Mouse (Mus musculus) urinary bladder, postnatal 10 days (tissue): ENCODE measurements around the gene 5730455P16Rik.
"Not testable (repeated sequence)": the region's sequence is repeated elsewhere in the genome, so short reads cannot be mapped to it uniquely, and the experiment has no call there.

Experiments used
- DNase-seq: peaks from one replicate; pipeline ENCODE4 v3.0.0; 2022; ENCODE audit warnings: low spot score

The 5730455P16Rik gene

DNA sequence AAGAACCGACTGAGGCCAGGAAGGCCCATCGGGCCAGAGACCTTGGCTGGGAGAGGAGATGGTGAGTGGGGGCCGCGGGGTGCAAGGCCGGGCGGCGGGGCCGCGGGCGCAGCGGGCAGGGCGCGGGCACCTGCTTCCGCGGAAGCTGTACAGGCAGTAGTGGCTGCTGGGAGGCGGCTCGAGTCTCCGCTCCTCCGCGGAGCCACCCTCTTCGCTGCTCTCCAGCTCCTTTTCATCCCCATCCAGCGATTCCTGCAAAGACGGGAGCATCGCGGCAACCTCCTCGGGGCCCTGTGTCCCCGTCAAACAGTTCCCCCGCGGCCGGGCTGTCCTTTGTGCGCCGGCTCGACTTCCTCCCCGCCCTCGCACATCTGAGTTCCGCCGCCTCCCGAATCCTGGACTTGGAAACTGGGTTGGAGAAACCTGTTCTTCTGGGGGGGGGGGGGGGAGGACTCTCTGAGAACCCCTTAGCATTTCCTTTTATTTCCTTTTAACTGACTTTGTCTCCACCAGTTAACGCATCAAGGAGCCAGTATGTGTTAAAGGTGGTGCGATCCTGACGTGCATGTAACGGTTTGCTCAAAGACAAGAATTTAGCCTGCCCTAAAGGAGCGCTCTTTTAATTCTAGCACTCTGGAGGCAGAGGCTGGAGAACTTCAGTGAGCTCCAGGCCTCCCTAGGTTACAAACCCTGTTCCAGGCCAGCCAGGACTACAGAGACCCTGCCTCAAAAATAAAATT lies at the start of gene 5730455P16Rik:
Gene 5730455P16Rik, minus strand, starts transcription at position 323 of the 740 bp plus-strand sequence.
- DNase-seq, result peak; percentile 37

DNA sequence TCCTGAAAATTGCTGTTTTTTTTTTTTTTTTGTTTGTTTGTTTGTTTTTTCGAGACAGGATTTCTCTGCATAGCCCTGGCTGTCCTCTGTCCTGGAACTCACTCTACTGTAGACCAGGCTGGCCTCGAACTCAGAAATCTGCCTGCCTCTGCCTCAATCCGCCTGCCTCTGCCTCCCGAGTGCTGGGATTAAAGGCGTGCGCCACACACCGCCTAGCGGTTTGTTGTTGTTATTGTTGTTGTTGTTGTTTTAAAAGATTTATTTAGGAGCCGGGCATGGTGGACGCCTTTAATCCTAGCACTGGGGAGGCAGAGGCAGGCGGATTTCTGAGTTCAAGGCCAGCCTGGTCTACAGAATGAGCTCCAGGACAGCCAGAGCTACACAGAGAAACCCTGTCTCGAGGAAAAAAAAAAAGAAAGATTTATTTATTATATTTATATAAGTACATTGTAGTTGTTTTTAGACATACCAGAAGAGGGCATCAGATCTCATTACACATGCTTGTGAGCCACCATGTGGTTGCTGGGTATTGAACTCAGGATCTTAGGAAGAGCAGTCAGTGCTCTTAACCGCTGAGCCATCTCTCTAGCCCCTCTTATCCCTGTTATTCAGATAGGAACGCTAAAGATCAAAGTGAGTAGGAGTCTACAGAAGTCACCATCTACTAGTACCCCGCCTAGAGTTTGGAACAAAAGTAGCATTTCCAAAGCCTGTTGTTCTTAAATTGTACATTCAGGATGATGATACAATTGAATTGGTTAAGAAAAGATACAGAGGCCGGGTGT lies 48.4 kb upstream of the 5730455P16Rik start:
- not testable (repeated sequence) for DNase-seq

DNA sequence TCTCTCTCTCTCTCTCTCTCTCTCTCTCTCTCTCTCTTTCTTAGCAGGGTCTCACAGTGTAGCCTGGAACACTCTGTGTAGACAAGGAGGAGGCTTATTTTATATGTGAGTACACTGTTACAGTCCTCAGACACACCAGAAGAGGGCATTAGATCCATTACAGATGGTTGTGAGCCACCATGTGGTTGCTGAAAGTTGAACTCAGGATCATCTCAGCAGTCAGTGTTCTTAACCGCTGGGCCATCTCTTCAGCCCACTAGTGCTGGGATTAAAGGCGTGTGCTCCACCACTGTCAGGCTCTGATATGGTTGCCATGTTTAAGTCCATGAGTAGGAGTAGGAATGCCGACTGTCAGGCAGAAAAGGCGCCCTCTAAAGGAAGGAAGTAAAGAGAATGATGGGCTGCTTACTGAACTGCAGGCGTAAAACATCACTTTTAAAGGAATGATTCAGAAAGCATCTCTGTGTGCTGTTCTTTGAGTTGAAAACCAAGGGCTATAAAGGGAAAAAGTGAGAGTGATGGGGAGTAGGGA lies 47.5 kb upstream of the 5730455P16Rik start:
- DNase-seq, result no peak

DNA sequence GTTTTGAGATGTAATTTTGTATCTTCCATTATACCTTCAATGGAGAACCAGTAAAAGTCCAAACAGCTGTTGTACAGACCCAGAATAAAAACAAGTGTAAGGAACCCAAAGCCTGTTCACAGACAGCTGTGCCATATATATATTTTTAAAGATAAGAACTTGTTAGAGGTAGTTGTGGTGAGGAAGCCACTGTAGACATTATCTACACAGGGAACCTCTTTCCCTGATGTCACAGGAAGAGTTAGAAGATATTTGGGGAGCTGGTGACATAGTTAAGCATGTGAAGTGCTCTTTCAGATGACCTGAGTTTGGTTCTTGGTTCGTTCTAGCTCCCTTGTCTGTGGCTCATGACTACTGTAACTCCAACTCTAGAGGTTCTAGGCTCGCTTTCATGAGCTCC lies 46.9 kb upstream of the 5730455P16Rik start:
- no peak for DNase-seq

DNA sequence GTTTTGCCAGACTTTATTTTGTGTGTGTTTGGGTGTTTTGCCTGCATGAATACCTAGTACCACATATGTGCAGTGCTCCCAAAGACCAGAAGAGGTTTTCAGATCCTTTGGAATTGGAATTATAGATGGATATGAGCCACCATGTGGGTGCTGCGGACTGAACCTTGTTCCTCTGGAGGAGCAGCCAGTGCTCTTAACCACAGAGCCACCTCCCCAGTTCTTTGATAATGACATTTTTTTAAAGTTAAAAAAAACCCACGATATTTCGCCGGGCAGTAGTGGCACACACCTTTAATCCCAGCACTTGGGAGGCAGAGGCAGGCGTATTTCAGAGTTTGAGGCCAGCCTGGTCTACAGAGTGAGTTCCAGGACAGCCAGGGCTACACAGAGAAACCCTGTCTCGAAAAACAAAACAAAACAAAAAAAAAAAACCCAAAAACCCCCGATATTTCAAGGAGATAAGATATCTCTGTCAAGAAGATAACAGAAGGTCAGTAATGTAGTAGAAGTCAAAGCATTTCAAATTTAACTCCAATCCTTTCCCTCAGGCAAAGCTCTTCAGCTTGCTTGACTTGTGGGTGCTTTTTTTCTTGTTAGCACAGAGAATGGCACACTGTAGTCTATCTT lies 43.7 kb upstream of the 5730455P16Rik start:
- no peak for DNase-seq

DNA sequence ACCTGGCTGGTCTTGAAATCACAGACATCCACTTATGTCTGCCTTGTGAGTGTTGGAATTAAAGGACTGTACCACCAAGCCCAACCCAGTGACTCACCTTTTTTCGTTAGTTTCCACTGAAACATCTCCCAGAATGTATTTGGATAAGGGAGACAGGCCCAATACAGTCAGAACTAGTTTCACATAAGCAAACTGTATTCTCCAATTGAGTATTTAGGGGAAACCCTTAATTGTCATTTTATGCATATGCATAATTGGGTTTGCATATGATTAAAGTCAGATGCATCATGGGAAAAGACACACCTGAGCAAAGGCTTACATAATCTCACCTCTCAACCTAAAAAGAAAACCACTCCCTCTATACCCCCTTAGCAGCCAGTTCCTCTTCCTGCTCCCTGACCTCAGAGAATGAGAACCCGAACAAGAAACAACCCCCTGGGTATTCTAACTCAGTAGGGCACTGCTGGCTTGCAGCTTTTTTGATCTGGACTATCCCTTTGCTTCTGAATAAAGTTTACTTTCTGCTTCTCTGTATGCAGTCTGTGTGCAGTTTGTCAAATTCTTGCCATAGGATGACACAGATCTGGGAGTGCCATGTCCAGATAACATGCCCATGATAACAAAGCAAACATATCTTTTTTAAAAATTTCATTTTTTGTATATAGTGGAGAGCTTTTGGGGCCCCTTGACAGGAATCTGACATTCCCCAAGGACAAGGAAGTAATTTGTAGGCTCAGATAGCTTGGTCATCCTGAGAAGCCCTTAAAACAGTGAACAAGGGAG lies 42.6 kb upstream of the 5730455P16Rik start:
- DNase-seq, result no peak

DNA sequence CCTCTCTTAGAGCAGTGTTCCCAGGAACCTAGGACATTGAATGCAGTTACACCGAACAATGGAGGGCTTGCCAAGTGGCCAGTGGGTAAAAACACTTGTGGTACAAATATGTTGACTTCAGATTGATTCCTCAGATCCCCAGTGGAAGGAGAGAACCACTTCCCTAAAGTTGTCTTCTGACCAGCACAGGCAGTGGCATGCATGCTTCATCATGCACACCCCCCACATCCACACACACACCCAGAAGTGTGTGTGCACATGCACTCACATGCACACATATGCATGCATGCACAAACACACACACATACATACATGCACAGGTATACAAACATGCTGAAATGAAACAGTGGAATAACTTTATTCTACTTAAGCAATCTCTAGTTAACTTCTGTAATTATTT lies 41.9 kb upstream of the 5730455P16Rik start:
- no peak for DNase-seq

DNA sequence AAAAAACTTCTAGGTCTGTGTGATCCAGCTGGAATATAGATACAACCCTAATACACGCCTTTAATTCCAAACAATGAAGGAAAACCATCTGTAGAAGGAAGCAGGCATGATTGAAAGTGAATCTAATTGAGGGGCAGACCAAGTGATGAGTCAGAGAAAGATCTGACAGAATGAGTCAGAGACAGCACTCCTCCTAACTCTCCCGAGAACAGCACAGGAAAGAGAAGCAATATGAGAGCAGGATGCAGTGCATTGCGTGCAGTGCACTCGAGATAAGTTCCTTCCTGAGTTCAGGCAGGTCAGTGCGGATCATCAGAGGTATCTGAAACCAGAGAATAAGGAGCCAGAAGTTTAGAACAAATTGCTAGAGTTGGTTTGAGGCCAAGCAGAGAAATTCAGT lies 39.3 kb upstream of the 5730455P16Rik start:
- no peak for DNase-seq

DNA sequence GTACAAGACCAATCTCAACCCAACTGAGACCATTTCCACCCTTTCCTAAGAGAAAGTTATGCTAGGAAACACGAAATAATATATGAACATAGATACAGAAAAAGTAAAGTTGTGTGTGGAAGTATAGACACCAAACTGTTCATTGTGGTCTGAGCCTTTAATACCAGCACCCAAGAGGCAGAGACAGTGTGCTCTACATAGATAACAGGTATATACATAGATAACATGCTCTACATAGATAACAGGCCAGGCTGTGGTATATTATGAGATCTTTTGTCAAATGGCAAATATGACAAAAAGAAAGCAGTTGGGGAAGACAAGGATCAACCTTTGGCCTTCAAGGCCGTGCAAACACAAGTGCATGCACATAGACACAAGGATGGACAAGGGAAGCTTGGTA lies 32.5 kb upstream of the 5730455P16Rik start:
- no peak for DNase-seq

DNA sequence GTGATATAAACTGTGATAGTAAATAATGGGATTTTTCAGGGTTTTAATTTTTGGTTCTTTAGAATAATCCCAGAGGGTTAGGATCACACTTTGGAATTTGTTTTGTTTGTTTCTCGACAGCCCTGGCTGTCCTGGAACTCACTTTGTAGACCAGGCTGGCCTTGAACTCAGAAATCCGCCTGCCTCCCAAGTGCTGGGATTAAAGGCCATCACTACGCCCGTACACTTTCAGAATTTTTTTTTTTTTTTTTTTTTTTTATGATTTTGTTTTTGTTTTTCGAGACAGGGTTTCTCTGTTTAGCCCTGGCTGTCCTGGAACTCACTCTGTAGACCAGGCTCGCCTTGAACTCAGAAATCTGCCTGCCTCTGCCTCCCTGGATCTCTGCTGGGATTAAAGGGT lies 30.0 kb upstream of the 5730455P16Rik start:
- DNase-seq, result not testable (repeated sequence)

DNA sequence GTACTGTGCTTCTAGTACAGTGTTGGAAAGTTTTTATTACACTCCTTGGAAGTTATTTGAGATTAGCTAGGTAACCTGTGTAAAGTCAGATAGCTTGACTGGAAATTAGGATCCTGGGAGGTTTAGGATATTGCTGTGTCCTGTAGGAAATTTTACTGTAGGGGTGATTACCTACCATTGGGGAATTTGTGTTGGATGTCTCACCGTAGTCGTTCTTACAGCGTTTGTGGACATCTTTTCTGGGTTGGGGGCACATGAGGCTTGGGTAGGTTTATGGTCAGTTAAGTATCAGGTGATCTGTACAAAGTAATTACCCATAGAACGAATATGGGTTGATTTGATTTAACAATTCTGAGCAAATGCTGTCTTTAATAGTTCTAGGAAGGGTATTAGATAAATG lies 18.8 kb upstream of the 5730455P16Rik start:
- DNase-seq, result no peak

DNA sequence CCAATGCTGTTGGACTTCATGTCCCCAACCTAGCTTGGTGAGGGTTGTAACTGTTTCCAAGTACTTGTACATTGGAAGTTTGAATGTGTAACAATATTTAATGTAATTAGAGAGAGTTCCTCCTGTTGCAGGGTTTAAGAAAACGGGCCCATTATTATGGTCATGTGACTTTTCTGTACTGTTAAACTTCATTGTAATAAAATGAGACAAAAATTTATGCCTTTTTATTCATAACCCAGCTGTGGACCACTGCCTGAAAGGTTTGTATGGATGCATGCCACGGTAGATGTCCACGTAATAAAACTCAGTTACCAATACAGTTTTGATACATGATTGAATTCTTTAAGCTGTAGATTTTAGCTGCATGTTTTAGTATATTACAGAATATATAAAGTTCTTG lies 18.1 kb upstream of the 5730455P16Rik start:
- no peak for DNase-seq

DNA sequence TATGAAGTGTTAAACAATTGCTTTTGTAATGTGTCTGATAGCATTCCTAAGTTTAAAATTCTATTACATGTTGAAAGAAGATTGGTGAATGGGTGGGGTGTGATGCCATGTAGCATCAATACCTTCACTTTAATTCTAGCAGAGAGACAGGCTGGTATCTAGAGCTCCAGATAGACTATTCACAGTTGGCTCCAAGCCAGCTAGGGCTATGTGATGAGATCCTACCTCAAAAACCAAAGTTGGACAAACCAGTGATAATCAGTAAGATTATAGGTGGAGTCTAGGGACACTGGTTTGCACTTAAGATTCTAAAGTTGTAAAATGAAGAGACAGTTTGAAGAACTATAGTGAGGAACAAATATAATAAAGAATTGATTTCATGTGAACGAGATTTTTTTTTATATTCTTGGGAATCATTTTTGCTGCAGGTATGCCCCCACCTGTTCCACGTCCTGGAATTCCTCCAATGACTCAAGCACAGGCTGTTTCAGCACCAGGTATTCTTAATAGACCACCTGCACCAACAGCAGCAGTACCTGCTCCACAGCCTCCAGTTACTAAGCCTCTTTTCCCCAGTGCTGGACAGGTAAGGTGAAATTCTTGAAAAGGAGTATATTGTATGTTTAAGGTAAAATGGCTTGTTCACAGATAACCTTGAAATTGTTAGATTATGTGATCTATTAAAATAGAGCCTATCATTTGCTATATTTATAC lies 13.7 kb upstream of the 5730455P16Rik start:
- DNase-seq, result no peak

DNA sequence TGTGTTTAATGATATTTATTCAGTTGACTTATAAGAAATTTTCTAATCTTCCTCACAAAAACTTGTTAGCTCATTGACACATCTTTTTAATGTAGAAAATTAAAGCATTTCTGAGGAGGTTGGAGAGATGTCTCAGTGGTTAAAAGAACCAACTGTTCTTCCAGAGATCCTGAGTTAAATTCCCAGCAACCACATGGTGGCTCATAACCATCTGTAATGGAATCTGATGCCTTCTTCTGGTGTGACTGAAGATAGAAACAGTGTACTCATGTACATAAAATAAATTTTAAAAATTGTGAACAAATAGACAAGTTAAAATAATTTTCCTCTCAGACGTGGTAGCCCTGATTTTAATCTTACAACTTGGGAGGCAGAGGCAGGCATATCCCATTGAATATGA lies 12.1 kb upstream of the 5730455P16Rik start:
- no peak for DNase-seq

DNA sequence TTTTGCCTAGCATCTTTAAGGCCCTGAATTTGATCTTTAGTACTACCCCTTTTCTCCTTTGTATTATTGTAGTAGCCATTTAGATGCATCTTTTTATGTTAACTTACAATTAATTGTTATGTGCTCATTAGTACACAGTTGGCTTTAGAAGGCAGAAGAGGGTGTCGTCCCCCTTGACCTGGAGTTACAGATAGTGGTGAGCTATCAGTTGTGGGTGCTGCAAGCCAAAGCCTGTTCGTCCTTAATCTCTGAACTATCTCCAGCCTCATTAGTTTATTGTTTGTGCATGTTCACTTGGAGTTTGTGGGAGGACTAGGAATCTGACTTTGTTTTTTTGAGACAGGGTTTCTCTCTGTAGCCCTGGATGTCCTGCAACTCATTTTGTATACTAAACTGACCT lies 9.0 kb upstream of the 5730455P16Rik start:
- no peak for DNase-seq

DNA sequence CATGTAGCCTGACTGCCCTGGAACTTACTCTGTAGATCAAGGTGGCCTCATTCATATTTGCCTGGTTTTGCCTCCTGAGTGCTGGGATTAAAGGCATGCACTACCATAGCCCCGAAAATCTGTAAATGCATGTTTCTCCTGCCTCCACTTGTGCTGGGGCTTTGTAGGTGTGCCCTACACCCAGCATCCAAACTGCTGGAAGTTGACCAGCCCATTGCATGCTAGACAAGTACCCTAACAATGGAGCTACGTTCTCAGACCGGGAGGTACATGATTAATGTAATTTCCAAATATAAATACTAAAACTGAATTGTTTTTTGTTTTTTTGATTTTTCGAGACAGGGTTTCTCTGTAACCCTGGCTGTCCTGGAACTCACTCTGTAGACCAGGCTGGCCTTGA lies 7.2 kb upstream of the 5730455P16Rik start:
- no peak for DNase-seq

DNA sequence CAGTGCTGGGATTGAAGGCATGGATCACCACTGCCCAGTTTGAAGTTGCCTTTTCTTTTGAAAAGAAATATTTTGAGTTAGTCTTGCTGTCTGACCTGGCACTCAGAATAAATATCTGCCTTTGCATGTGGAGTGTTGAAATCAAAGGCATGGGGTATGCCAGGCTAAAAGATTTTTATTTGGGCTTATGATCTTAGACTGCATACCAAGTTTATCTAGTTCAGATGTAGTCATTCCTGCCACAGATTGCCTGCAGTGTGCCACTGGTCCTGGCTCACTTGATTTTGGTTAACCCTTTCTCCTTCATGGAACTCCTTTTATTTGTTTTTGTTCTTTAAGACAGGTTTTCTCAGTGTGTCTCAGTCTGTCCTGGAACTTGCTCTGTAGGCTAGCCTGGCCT lies 6.6 kb upstream of the 5730455P16Rik start:
- DNase-seq, result no peak

DNA sequence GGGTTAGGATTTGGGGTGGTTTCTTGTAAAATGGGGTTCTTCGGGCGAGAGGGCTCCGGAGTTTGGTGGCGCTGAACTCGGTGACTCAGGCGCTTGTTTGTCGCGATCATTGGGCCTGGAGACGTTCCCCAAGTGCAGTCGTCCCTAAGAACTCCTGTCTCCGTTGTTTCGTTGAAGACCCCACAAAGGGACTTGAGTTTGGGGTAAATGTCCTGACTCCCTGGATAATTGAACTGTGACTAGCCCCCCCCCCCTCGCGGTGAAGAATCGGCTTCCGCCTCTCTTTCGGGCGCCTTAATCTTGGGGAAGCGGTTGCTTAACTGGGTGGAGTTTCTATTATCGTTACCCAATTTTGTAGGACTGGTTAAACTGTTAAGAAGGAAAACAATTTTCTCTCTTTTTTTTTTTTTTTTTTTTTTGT lies 5.8 kb upstream of the 5730455P16Rik start:
- no peak for DNase-seq

DNA sequence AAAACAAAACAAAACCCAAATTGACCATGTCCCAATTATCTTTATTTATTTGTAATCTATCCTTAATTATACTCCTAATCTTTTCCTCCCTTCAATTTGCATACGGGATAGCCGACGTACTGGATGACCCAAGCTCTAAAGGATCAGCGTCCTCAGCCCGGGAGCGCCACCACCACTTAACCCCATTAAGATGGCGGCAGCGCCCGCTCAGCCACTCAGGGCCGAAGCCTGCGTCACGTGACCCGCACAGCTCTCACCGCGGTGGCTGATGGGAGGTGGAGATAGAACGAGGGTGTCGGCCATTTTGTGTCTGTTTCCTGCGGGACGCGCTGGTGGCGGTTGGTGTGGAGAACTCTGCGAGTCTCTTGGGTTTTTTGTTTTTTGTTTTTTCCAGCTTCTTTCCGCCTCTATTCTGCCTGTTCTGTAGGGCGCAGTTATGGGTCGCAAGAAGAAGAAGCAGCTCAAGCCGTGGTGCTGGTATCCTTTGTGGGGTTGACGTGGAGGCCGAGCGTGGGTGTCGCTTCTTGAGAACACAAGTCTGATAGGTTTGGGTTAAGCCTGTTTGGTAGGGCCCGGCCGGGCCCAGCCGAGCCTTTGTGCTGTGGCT lies 5.3 kb upstream of the 5730455P16Rik start, which contains the start of gene Zfp207:
Gene Zfp207, plus strand, starts transcription at position 261 of the 607 bp plus-strand sequence.
- DNase-seq, result peak; percentile 90

DNA sequence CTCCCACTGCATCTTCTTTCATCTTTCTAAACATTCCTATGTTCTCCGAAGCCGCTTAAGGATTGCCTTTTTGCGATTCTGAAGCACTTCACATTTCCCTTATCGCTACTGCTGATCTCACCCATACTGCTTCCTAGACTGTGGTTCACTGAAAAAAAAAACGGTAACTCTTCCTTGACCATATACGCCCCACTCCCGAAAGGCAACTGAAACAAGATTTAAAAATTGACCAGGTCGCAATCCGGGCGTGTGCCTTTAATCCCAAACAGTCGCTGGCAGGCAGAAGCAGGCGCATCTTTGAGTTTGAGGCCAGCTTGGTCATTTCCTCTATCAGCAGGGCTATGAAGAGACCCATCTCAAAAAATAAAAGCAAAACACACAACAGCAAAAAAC lies 4.8 kb upstream of the 5730455P16Rik start:
- no peak for DNase-seq

DNA sequence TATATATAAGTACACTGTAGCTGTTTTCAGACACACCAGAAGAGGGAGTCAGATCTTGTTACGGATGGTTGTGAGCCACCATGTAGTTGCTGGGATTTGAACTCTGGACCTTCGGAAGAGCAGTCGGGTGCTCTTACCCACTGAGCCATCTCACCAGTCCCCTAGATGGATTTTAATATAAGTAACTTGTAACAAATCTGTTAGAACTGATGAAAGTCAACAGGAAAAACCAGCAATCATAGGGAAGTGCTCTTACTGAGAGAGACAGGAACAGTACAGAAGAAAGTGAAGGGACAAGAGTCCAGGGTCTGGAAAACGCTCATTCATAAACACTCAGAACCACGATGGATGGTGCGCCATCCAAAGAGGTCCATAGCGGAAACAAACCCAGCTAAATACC lies 1.4 kb upstream of the 5730455P16Rik start:
- not testable (repeated sequence) for DNase-seq
